Mouse (Mus musculus) hindbrain, postnatal 0 days (tissue): ENCODE measurements around the gene Lrrc42. TPM values are rescaled to one million over a fixed set of nuclear protein-coding genes. Genes with fewer than 3 reads are reported as not detected.

Experiments used
- ATAC-seq: fragments of 200-750 bp; cut with Nextera tagmentation; 2 replicates; pipeline ENCODE4 v1.8.0; 2017; ENCODE audit warnings: mild to moderate bottlenecking, moderate TSS enrichment, moderate library complexity
- DNase-seq: peaks from one replicate; pipeline ENCODE4 v3.0.0-alpha.2; 2015; ENCODE audit warnings: low spot score
- H3K27ac ChIP-seq: fragments of 300-500 bp; sonication (generic); 2 replicates; pipeline ENCODE4 v1.5.1; 2014; ENCODE audit warnings: mild to moderate bottlenecking
- H3K27me3 ChIP-seq: fragments of 300-500 bp; sonication (generic); 2 replicates; pipeline ENCODE4 v1.6.1; 2014; ENCODE audit warnings: low read length, mixed read lengths; ENCODE audit not compliant: insufficient read depth
- H3K36me3 ChIP-seq: fragments of 300-500 bp; sonication (generic); 2 replicates; pipeline ENCODE4 v1.6.1; 2014; ENCODE audit warnings: low read length, mixed read lengths; ENCODE audit not compliant: insufficient read depth
- H3K4me1 ChIP-seq: fragments of 300-500 bp; sonication (generic); 2 replicates; pipeline ENCODE4 v1.6.1; 2014; ENCODE audit warnings: antibody characterized with exemption, low read length, mixed read lengths; ENCODE audit not compliant: insufficient read depth
- H3K4me2 ChIP-seq: fragments of 300-500 bp; sonication (generic); 2 replicates; pipeline ENCODE4 v1.6.1; 2014; ENCODE audit warnings: low read depth, mild to moderate bottlenecking, low read length, moderate library complexity, mixed read lengths
- H3K4me3 ChIP-seq: fragments of 300-500 bp; sonication (generic); 2 replicates; pipeline ENCODE4 v1.5.1; 2014; ENCODE audit warnings: low read length
- H3K9ac ChIP-seq: fragments of 300-500 bp; sonication (generic); replicated peaks from 2 replicates; pipeline ENCODE4 v1.6.1; 2014; ENCODE audit warnings: mild to moderate bottlenecking, low read length, moderate library complexity, mixed read lengths
- H3K9me3 ChIP-seq: fragments of 300-500 bp; sonication (generic); 2 replicates; pipeline ENCODE4 v1.6.1; 2016; ENCODE audit warnings: low read length, mixed read lengths
- CTCF ChIP-seq: IDR thresholded peaks from 2 replicates; pipeline ENCODE4 v1.5.1; 2016; ENCODE audit warnings: antibody characterized with exemption, control low read depth, low read depth
- WGBS: fragments of 180-500 bp; shearing (Covaris S2); extraction: QIAGEN DNeasy Blood & Tissue Kit; methylation state at CpG from one replicate; pipeline ENCODE4 v1.1.7; 2014; 5-methylcytosine and 5-hydroxymethylcytosine counted together
- polyA plus RNA-seq: library from polyadenylated mRNA; unstranded; fragments of >200 nt; fragmentation: Nextera tagmentation; extraction: Ambion mirVana; gene quantifications from 2 replicates; pipeline ENCODE4 v1.2.1, GENCODE M21; 2015
- total RNA-seq: library from RNA; depleted of rRNA; stranded (reverse); fragments of >200 nt; gene quantifications from 2 replicates; pipeline ENCODE4 v1.2.3, GENCODE M21; 2014

Lrrc42 gene
- total and polyA plus RNA-seq, 2 experiments from 2014 or later: 18.2 to 33.5 TPM

GRCm38 (mm10) chr4:107213279-107214011 lies 39.9 kb downstream of the Lrrc42 start:
- Histone ChIP-seq H3K9me3 (no peaks in the 10 kb centered on the region), H3K4me2 (no peak overlapping the region), H3K27me3 (no peaks in the 10 kb centered on the region), H3K9ac (no peak overlapping the region), H3K4me3 (no peak overlapping the region), H3K36me3 (0 out of 2 replicates have a peak, but pooled peaks cover 4% of the 10 kb centered on the region), H3K27ac (no peak overlapping the region), H3K4me1 (no peaks in the 10 kb centered on the region)
- ATAC-seq: 0 out of 2 replicates have a peak, but pooled peaks have one; percentile 24
- 76% methylated on average over 12 of the region's 12 CpGs for whole genome bisulfite sequencing
- no peak for TF ChIP-seq CTCF
- DNase-seq: no peak

- DNase-seq (no peak), ATAC-seq (no peak)
- WGBS: 83% methylated on average over 5 of the region's 5 CpGs
- no peaks in the 10 kb centered on the region for H3K9me3 ChIP-seq
- peaks cover 4% of the 10 kb centered on the region; the same call in 1 of the 2 replicates for H3K36me3 ChIP-seq
- no peak overlapping the region for H3K9ac ChIP-seq
- H3K4me3 ChIP-seq: no peak overlapping the region
- no peak overlapping the region for H3K4me2 ChIP-seq
- no peak for TF ChIP-seq CTCF
- H3K27me3 ChIP-seq: no peaks in the 10 kb centered on the region
- H3K4me1 ChIP-seq: no peaks in the 10 kb centered on the region
- no peak overlapping the region for H3K27ac ChIP-seq
Measured at GRCm38 (mm10) chr4:107211936-107212335, 41.4 kb downstream of the Lrrc42 start.

- Histone ChIP-seq H3K36me3 (peaks cover 4% of the 10 kb centered on the region; the same call in 1 of the 2 replicates), H3K9me3 (no peaks in the 10 kb centered on the region), H3K4me2 (no peak overlapping the region), H3K4me3 (no peak overlapping the region), H3K4me1 (no peaks in the 10 kb centered on the region), H3K27ac (no peak overlapping the region), H3K9ac (no peak overlapping the region), H3K27me3 (no peaks in the 10 kb centered on the region)
- 68% methylated on average over 4 of the region's 4 CpGs for WGBS
- no peak for ATAC-seq
- no peak for TF ChIP-seq CTCF
- DNase-seq: no peak
Measured at GRCm38 (mm10) chr4:107211465-107211864, 41.9 kb downstream of the Lrrc42 start.

- Histone ChIP-seq H3K4me1 (no peaks in the 10 kb centered on the region), H3K4me2 (no peak overlapping the region), H3K27ac (no peak overlapping the region), H3K4me3 (no peak overlapping the region), H3K27me3 (no peaks in the 10 kb centered on the region), H3K9ac (no peak overlapping the region), H3K9me3 (no peaks in the 10 kb centered on the region), H3K36me3 (peaks cover 11% of the 10 kb centered on the region; the same call in 1 of the 2 replicates)
- WGBS: 84% methylated on average over 5 of the region's 5 CpGs
- DNase-seq (no peak), ATAC-seq (no peak)
- no peak for TF ChIP-seq CTCF
Measured at GRCm38 (mm10) chr4:107210483-107211097, 42.7 kb downstream of the Lrrc42 start.

- WGBS: 86% methylated on average over 3 of the region's 3 CpGs
- ATAC-seq: no peak
- H3K27me3 ChIP-seq: no peaks in the 10 kb centered on the region
- H3K4me3 ChIP-seq: no peak within 1 kb of the TSS
- H3K9ac ChIP-seq: no peak within 1 kb of the TSS
- TF ChIP-seq CTCF: no peak
- no peaks in the 10 kb centered on the region for H3K9me3 ChIP-seq
- H3K27ac ChIP-seq: no peak within 1 kb of the TSS
- no peak within 1 kb of the TSS for H3K4me2 ChIP-seq
- no peaks in the 10 kb centered on the region for H3K4me1 ChIP-seq
- peaks cover 17% of the 10 kb centered on the region; the same call in 1 of the 2 replicates for H3K36me3 ChIP-seq
- no peak for DNase-seq
Measured at GRCm38 (mm10) chr4:107208880-107209279, 44.5 kb downstream of the Lrrc42 start, which contains the start of gene Ldlrad1. Ldlrad1 (plus strand) TSS chr4:107209180.

- Histone ChIP-seq H3K4me3 (no peak overlapping the region), H3K9ac (no peak overlapping the region), H3K36me3 (peaks cover 31% of the 10 kb centered on the region), H3K9me3 (no peaks in the 10 kb centered on the region), H3K27ac (no peak overlapping the region), H3K4me2 (no peak overlapping the region), H3K4me1 (no peaks in the 10 kb centered on the region), H3K27me3 (no peaks in the 10 kb centered on the region)
- WGBS: 100% methylated on average over 2 of the region's 2 CpGs
- DNase-seq (no peak), ATAC-seq (no peak)
- no peak for TF ChIP-seq CTCF
Measured at GRCm38 (mm10) chr4:107207016-107207415, 46.3 kb downstream of the Lrrc42 start.

GRCm38 (mm10) chr4:107203001-107203400 lies 50.3 kb downstream of the Lrrc42 start:
- no peak for ATAC-seq
- DNase-seq: no peak
- Histone ChIP-seq H3K4me1 (no peaks in the 10 kb centered on the region), H3K9me3 (no peaks in the 10 kb centered on the region), H3K4me3 (no peak overlapping the region), H3K9ac (no peak overlapping the region), H3K4me2 (no peak overlapping the region), H3K36me3 (peaks cover 57% of the 10 kb centered on the region), H3K27me3 (no peaks in the 10 kb centered on the region), H3K27ac (no peak overlapping the region)
- TF ChIP-seq CTCF: no peak
- WGBS: 96% methylated on average over 7 of the region's 7 CpGs
